9 mouse cellular contexts compared by ENCODE assay signal in the genomic region with DNA sequence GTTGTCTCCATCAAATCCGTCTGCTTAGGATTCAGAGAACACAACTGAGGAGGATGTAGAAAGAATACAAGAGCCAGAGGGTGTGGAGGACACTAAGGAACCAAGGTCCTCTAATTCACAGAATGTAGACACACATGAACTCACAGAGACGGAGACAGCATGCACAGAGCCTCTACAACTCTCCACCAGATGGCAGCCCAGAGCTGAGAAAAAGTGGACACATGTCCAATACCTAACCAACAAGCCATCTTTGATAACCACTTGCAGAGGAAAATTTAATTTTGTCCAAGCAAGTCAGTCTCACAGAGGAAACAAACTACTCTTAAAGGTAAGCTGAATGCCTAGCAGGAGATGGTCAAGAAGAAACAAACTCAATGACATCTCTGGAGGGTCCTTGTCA. TPM values are rescaled to one million over a fixed set of nuclear protein-coding genes. Genes with fewer than 3 reads are reported as not detected.
DNase-seq lines count a peak whose midpoint lies in the region; ATAC-seq and TF ChIP-seq lines count a peak whose summit lies in the region.
"Had no signal": no experiment of that assay in that cellular context is flagged by ENCODE, and none has a peak within 500 bp of the region (broad histone marks: within the 10 kb centered on the region; RNA-seq: fewer than 3 reads in every experiment).

No protein-coding gene starts in this region.

- CTCF ChIA-PET in Patski (lab: Charles Lee) = interaction anchor here (1.4 kb wide), 1 partner anchor 11 kb away, joined by 4 read pairs; a partner anchor contains a TSS

- H3K4me3 ChIP-seq in heart, embryonic 10.5 days = no peak overlapping the region
- H3K4me3 ChIP-seq in heart, embryonic 12.5 days = no peak overlapping the region
- H3K4me3 ChIP-seq in hindbrain, embryonic 15.5 days = no peak overlapping the region
- H3K4me3 ChIP-seq: limb, embryonic 13.5 days had no signal

- H3K4me1 ChIP-seq in heart, embryonic 10.5 days = 0 out of 2 replicates have a peak, but pooled peaks cover 4% of the 10 kb centered on the region
- peaks cover 4% of the 10 kb centered on the region for H3K4me1 ChIP-seq in heart, embryonic 12.5 days (replicated peaks)
- H3K4me1 ChIP-seq in hindbrain, embryonic 15.5 days (replicated peaks) = no peaks in the 10 kb centered on the region
- H3K4me1 ChIP-seq: limb, embryonic 13.5 days had no signal

- H3K27ac ChIP-seq in heart, embryonic 10.5 days = no peak overlapping the region
- H3K27ac ChIP-seq in heart, embryonic 12.5 days (ENCODE audit: poor library complexity, severe bottlenecking) = no peak overlapping the region
- no peak overlapping the region for H3K27ac ChIP-seq in hindbrain, embryonic 15.5 days (replicated peaks)
- H3K27ac ChIP-seq: limb, embryonic 13.5 days had no signal

- intact Hi-C loops in left cerebral cortex, postnatal 36 days (cut with DNase I) = loop anchor here (2.0 to 10.0 kb wide), 3 partner anchors 33 to 376 kb away; no protein-coding TSS in a partner anchor

- H3K9ac ChIP-seq in heart, embryonic 12.5 days = no peak overlapping the region
- no peak overlapping the region for H3K9ac ChIP-seq in hindbrain, embryonic 15.5 days
- H3K9ac ChIP-seq: limb, embryonic 13.5 days had no signal

- TF ChIP-seq CTCF in Patski (IDR thresholded peaks at IDR 0.05) = peak; percentile 73

- DNase-seq in heart, embryonic 10.5 days (ENCODE audit: low spot score) = peak; percentile 77
- no peak for DNase-seq in Patski (ENCODE audit: low read depth, low spot score)
- peak; percentile 50 to 78 for DNase-seq in cerebellum, postnatal 25 days
- peak; percentile 20 to 45 for DNase-seq in left cerebral cortex, postnatal 36 days (ENCODE audit: low spot score in 2 of 2)
- DNase-seq in retina, embryonic 14.5 days (ENCODE audit: low spot score) = peak; percentile 79
- no peak for DNase-seq in natural killer cell, adult 2 months (ENCODE audit: low spot score in 2 of 2)

- ATAC-seq in heart, embryonic 12.5 days (ENCODE audit: insufficient number of reproducible peaks, low FRiP score) = no peak
- ATAC-seq in Patski = no peak
- 0 out of 2 replicates have a peak, but pooled peaks have one; percentile 56 for ATAC-seq in hindbrain, embryonic 15.5 days (ENCODE audit: low FRiP score, low read depth)

- no peak overlapping the region for H3K4me2 ChIP-seq in heart, embryonic 12.5 days
- no peak overlapping the region for H3K4me2 ChIP-seq in hindbrain, embryonic 15.5 days
- H3K4me2 ChIP-seq: limb, embryonic 13.5 days had no signal

- H3K36me3 ChIP-seq in heart, embryonic 10.5 days = no peaks in the 10 kb centered on the region
- H3K36me3 ChIP-seq in heart, embryonic 12.5 days = no peaks in the 10 kb centered on the region
- H3K36me3 ChIP-seq in hindbrain, embryonic 15.5 days = no peaks in the 10 kb centered on the region
- H3K36me3 ChIP-seq: limb, embryonic 13.5 days had no signal

- in situ Hi-C loops in Patski (cut with MboI; ENCODE audit: low pct_unique_long_range_greater_than_20kb) = no loop called here

- 10% methylated on average over 2 of the region's 2 CpGs for WGBS in heart, embryonic 10.5 days
- WGBS in heart, embryonic 12.5 days = 10% methylated on average over 2 of the region's 2 CpGs
- 20% methylated on average over 2 of the region's 2 CpGs for WGBS in hindbrain, embryonic 15.5 days

- POLR2A ChIA-PET in Patski (lab: Charles Lee) = interaction anchor here (0.7 kb wide), 1 partner anchor 1633 kb away, joined by 3 read pairs; no protein-coding TSS in a partner anchor

- no peaks in the 10 kb centered on the region for H3K27me3 ChIP-seq in heart, embryonic 10.5 days (ENCODE audit: insufficient read depth, poor library complexity, severe bottlenecking)
- H3K27me3 ChIP-seq in heart, embryonic 12.5 days (replicated peaks) = no peaks in the 10 kb centered on the region; the same call in 1 of the 2 replicates
- H3K27me3 ChIP-seq in Patski = peaks cover 14% of the 10 kb centered on the region
- H3K27me3 ChIP-seq in hindbrain, embryonic 15.5 days = no peaks in the 10 kb centered on the region
- H3K27me3 ChIP-seq: limb, embryonic 13.5 days had no signal

- H3K9me3 ChIP-seq in heart, embryonic 10.5 days = no peaks in the 10 kb centered on the region
- H3K9me3 ChIP-seq in heart, embryonic 12.5 days (replicated peaks) = no peaks in the 10 kb centered on the region
- no peaks in the 10 kb centered on the region for H3K9me3 ChIP-seq in hindbrain, embryonic 15.5 days
- H3K9me3 ChIP-seq: limb, embryonic 13.5 days had no signal

RNA-seq across cellular contexts. Expression of a gene that starts 11.2 kb away (rescaled TPM):
- 0.16 TPM in 1 of 2 replicates, not detected in the other for polyA plus RNA-seq in heart, embryonic 10.5 days (2016; fragmentation: Nextera tagmentation; extraction: Ambion mirVana)
- polyA plus RNA-seq in heart, embryonic 12.5 days (2016; fragmentation: Nextera tagmentation; extraction: Ambion mirVana) = not detected in 2 replicates
- not detected for polyA plus RNA-seq in Patski (2021)
- not detected in 2 replicates for polyA plus RNA-seq in hindbrain, embryonic 15.5 days (2015; fragmentation: Nextera tagmentation; extraction: Ambion mirVana)
- total RNA-seq in left cerebral cortex, postnatal 36 days (2021) = under 1 TPM in 1 of 2 experiments, not detected in 1; 0.27 TPM

RNA-seq across cellular contexts. Expression of a gene that starts 20.6 kb away (rescaled TPM):
- polyA plus RNA-seq in heart, embryonic 10.5 days (2016; fragmentation: Nextera tagmentation; extraction: Ambion mirVana) = not detected in 2 replicates
- not detected in 2 replicates for polyA plus RNA-seq in heart, embryonic 12.5 days (2016; fragmentation: Nextera tagmentation; extraction: Ambion mirVana)
- polyA plus RNA-seq in Patski (2021) = not detected
- polyA plus RNA-seq in hindbrain, embryonic 15.5 days (2015; fragmentation: Nextera tagmentation; extraction: Ambion mirVana) = not detected in 2 replicates
- not detected for total RNA-seq in left cerebral cortex, postnatal 36 days (2021)
- polyA plus RNA-seq: limb, embryonic 13.5 days had no signal

Comparison
In these comparisons a context has a peak if more than half of its experiments do, and no peak if none do; other contexts are left out.
1. DNase-seq: peak in heart, embryonic 10.5 days (single experiment), cerebellum, postnatal 25 days (2 of 2), left cerebral cortex, postnatal 36 days (2 of 2) and retina, embryonic 14.5 days (single experiment); none in Patski (single experiment) and natural killer cell, adult 2 months (0 of 2).